Mouse (Mus musculus) liver, adult 2 months (tissue): Measurements from ENCODE around the gene Tmem95.

ENCODE experiments used
- CTCF ChIP-seq: fragments of 200-500 bp; IDR thresholded peaks from 2 replicates; pipeline ENCODE4 v1.5.1; 2011; ENCODE audit warnings: low read depth, low read length, control low read depth
- POLR2A ChIP-seq: fragments of 200-500 bp; IDR thresholded peaks from 2 replicates; pipeline ENCODE4 v1.6.1; 2011; ENCODE audit warnings: low read length, control low read depth; ENCODE audit not compliant: insufficient read depth; ENCODE audit errors: extremely low read depth

DNA sequence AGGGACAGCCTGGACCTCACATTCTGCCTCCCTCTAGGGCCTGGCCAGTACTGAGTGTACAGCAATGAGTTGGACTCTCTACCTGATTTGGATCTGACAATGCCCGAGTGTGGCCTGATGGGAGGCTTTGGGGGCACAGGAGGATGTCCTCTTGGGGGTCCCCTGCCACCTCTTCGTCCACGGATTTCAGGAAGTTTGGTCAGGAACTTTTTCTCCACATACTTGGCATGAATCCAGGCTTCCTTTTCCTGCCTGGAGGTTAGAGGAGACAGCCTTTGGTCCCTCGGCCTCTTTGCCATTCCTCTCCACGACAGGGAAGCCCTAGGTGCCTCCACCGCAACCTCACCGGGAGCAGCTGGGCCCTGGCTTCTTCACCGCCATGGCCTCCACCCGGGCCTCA is 6.4 kb upstream of the Tmem95 start:
- TF ChIP-seq CTCF (no peak), POLR2A (no peak)
